Mouse (Mus musculus) heart, embryonic 14.5 days (tissue): Measurements from ENCODE around the gene Tmem107. TPM values are rescaled to one million over a fixed set of nuclear protein-coding genes. Genes with fewer than 3 reads are reported as not detected.

Experiments used
- ATAC-seq: fragments of 200-750 bp; cut with Nextera tagmentation; 2 replicates; pipeline ENCODE4 v1.8.0; 2017; ENCODE audit warnings: low read depth, moderate TSS enrichment; ENCODE audit not compliant: insufficient number of reproducible peaks, insufficient read depth, low FRiP score
- H3K27ac ChIP-seq, 2 experiments: fragments of 200-500 bp in 1 of 2; fragments of 300-500 bp in 1 of 2; sonication (generic) in 1 of 2; replicated peaks in 1 of 2; 2 replicates each; pipeline ENCODE4 v1.5.1; 2012 to 2014; ENCODE audit warnings: low read depth in 2 of 2, low read length in 2 of 2, control low read depth in 1 of 2, mild to moderate bottlenecking in 1 of 2, mixed read lengths in 1 of 2; ENCODE audit not compliant: control insufficient read depth in 1 of 2, insufficient read depth in 1 of 2
- H3K27me3 ChIP-seq: fragments of 300-500 bp; sonication (generic); 2 replicates; pipeline ENCODE4 v1.6.1; 2014; ENCODE audit warnings: mild to moderate bottlenecking, low read length, control low read depth; ENCODE audit not compliant: control insufficient read depth, insufficient read depth
- H3K36me3 ChIP-seq: fragments of 300-500 bp; sonication (generic); 2 replicates; pipeline ENCODE4 v1.6.1; 2014; ENCODE audit warnings: mild to moderate bottlenecking, control low read depth, low read length, mixed read lengths; ENCODE audit not compliant: control insufficient read depth, insufficient read depth
- H3K4me1 ChIP-seq, 2 experiments: fragments of 200-500 bp in 1 of 2; fragments of 300-500 bp in 1 of 2; sonication (generic) in 1 of 2; 2 replicates each; pipeline ENCODE4 v1.6.1; 2012 to 2014; ENCODE audit warnings: low read length in 2 of 2, control low read depth in 1 of 2, mixed read lengths in 1 of 2; ENCODE audit not compliant: control insufficient read depth in 2 of 2, insufficient read depth in 2 of 2
- H3K4me2 ChIP-seq: fragments of 300-500 bp; sonication (generic); 2 replicates; pipeline ENCODE4 v1.6.1; 2014; ENCODE audit warnings: mild to moderate bottlenecking, low read length
- H3K4me3 ChIP-seq, 2 experiments: fragments of 200-500 bp in 1 of 2; fragments of 300-500 bp in 1 of 2; sonication (generic) in 1 of 2; 2 replicates each; pipeline ENCODE4 v1.5.1; 2012 to 2014; ENCODE audit warnings: low read length in 2 of 2, mild to moderate bottlenecking in 2 of 2, control low read depth in 1 of 2, low read depth in 1 of 2, moderate library complexity in 1 of 2; ENCODE audit not compliant: control insufficient read depth in 1 of 2, insufficient read depth in 1 of 2
- H3K9ac ChIP-seq: fragments of 300-500 bp; sonication (generic); 2 replicates; pipeline ENCODE4 v1.6.1; 2014; ENCODE audit warnings: mild to moderate bottlenecking, low read length
- H3K9me3 ChIP-seq: fragments of 300-500 bp; sonication (generic); 2 replicates; pipeline ENCODE4 v1.6.1; 2016; ENCODE audit warnings: low read length, control low read depth; ENCODE audit not compliant: control insufficient read depth
- WGBS: fragments of 180-500 bp; shearing (Covaris S2); extraction: QIAGEN DNeasy Blood & Tissue Kit; methylation state at CpG from one replicate; pipeline ENCODE4 v1.1.7; 2014; 5-methylcytosine and 5-hydroxymethylcytosine counted together
- polyA plus RNA-seq: library from polyadenylated mRNA; unstranded; fragments of >200 nt; fragmentation: Nextera tagmentation; extraction: Ambion mirVana; gene quantifications from 2 replicates; pipeline ENCODE4 v1.2.1, GENCODE M21; 2014

Gene Tmem107
- polyA plus RNA-seq, 1 experiment from 2014 or later, result 33.5 TPM

DNA sequence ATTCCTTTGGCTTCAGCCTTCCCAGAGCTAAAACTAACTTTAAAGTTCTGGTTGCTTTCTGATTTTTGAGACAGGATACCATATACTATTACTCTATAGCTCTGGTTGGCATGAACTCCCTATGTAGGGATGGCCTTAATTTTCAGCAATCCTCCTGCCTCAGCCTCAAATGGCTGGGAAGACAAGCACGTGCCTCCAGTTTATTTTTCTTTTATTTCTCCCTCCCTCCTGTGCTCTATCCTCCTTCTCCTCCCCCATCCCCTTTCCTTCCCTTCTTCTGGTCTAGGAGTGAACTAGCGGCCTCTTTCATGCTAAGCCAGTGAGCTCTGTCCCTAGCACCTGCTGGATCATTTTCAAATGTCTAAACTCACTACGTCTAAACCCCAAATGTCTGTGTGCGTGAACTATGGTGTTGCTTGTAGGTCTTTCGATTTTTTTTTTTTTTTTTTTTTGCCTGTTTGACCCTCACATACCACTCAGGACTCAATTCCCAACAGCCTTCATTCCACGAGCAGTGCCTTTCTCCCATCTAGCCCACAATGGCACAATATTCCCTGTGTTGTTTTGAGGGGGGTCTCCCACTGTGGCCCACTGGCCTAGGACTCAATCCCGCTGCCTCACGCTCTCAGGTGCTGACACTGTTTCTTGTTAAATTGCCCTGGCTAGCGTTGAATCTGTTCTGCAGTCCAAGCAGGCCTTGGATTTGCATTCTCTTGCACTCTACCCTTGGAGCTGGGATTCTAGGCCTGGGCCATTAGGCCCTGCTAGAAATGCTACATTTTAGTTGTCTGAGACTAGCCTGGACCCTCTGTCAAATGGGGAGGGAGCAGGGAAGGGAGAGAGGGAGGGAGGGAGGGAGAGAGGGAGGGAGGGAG is 6.1 kb upstream of the Tmem107 start:
- WGBS, result 61% methylated on average over 9 of the region's 9 CpGs
- no peaks in the 10 kb centered on the region for H3K9me3 ChIP-seq

DNA sequence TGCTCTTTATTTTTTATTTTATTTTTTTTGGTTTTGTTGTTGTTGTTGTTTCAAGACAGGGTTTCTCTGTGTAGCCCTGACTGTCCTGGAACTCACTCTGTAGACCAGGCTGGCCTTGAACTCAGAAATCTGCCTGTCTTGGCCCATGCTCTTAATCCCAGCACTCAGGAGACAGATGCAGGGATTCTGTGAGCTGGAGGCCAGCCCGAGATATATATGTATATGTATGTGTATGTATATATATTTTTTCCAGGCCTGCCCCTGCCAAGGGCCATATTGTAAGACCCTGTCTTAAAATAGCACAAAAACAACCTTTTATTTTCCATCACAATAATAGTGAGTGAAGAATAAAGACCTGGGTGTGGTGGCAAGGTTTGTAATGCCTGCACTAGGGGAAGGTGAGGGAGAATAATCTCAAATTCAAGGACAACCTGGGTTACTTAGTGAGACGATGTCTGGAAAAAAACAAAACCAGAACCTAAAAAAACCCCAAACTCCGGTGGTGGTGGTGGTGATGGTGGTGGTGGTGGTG is 5.1 kb upstream of the Tmem107 start:
- 72% methylated on average over 3 of the region's 3 CpGs for WGBS
- no peak overlapping the region for H3K4me3 ChIP-seq

More for the DNA sequence above, 6.1 kb upstream of the Tmem107 start:
- no peaks in the 10 kb centered on the region for H3K27me3 ChIP-seq
- H3K4me2 ChIP-seq, result peak overlapping the region; percentile 84
- peak overlapping the region; percentile 83 to 86; a peak in 3 of 4 replicates for H3K27ac ChIP-seq
- peaks cover 20 to 34% of the 10 kb centered on the region in 2 experiments for H3K4me1 ChIP-seq
- ATAC-seq, result no peak
- no peaks in the 10 kb centered on the region for H3K36me3 ChIP-seq
- peak overlapping the region; percentile 81 for H3K9ac ChIP-seq
- H3K4me3 ChIP-seq, result peak overlapping the region; percentile 68 to 95

DNA sequence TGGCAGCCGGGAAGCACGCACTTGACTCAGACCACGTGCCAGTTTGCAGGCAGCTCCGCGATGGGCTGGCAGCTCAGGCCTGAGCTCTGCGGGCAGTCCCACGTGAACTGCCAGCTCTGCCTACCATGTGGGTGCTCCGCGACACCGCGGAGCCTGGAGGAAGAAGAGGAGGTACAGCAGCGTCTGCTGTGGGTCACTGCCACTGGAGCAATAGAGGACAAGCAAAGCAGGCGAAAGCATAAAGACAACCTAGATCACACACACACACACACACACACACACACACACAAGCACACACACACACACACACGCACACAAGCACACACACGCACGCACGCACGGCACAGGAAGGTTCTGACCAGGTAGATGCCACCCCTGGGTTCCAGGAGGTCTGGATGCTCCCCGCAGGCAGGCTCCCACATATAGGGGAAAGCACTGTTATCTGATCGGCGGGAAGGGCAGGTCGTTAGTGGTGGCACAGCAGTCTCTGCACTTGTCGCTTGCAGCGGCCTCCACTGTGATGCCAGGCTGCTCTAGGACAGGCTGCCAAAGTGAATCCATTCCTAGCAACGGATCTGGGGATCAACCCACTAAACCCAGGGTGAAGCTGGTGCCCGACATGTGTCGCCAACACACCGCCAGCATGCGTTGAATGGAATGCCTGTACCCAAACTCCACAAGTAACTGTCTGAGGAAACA is 4.3 kb upstream of the Tmem107 start:
- peak overlapping the region; percentile 82 for H3K4me2 ChIP-seq
- H3K27ac ChIP-seq, result peak overlapping the region in 1 of 2 experiments; percentile 80; a peak in 1 of 4 replicates
- no peak for ATAC-seq
- peaks cover 19 to 37% of the 10 kb centered on the region in 2 experiments for H3K4me1 ChIP-seq
- peak overlapping the region; percentile 71 for H3K9ac ChIP-seq
- no peaks in the 10 kb centered on the region for H3K27me3 ChIP-seq
- H3K36me3 ChIP-seq, result no peaks in the 10 kb centered on the region
- no peaks in the 10 kb centered on the region for H3K9me3 ChIP-seq
- WGBS, result 2% methylated on average over 29 of the region's 29 CpGs
- peak overlapping the region; percentile 29 to 39 for H3K4me3 ChIP-seq

More for the DNA sequence above, 5.1 kb upstream of the Tmem107 start:
- Histone ChIP-seq H3K27me3 (no peaks in the 10 kb centered on the region), H3K4me2 (peak overlapping the region; percentile 82), H3K9me3 (no peaks in the 10 kb centered on the region), H3K27ac (no peak overlapping the region), H3K9ac (no peak overlapping the region), H3K36me3 (no peaks in the 10 kb centered on the region), H3K4me1 (peaks cover 20 to 38% of the 10 kb centered on the region in 2 experiments)
- ATAC-seq, result no peak

DNA sequence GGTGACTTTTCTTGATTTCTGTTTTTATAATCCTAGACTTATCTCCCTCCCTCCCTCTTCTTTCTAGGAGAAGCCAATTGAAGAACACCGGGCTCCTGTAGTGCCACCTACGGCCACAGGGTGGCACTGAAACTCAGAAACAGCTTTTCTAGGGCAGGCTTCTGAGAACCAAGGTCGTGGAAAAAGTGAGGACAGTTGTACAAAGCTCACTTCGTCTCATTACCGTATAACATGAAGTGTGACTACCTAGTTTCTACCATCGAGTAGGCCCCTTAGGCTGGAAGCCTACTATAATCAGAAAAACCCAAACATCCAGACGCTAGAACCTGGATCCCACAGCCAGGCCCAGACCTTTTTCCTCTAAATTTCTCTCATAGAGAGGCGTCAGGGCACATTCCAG is 3.6 kb upstream of the Tmem107 start:
- WGBS, result 2% methylated on average over 8 of the region's 8 CpGs
- Histone ChIP-seq H3K9ac (peak overlapping the region; percentile 71), H3K4me1 (peaks cover 17 to 32% of the 10 kb centered on the region in 2 experiments), H3K9me3 (no peaks in the 10 kb centered on the region), H3K4me3 (peak overlapping the region in 1 of 2 experiments; percentile 39; a peak in 2 of 4 replicates), H3K27ac (peak overlapping the region; percentile 80 to 83), H3K27me3 (no peaks in the 10 kb centered on the region), H3K36me3 (no peaks in the 10 kb centered on the region), H3K4me2 (peak overlapping the region; percentile 82)
- no peak for ATAC-seq

DNA sequence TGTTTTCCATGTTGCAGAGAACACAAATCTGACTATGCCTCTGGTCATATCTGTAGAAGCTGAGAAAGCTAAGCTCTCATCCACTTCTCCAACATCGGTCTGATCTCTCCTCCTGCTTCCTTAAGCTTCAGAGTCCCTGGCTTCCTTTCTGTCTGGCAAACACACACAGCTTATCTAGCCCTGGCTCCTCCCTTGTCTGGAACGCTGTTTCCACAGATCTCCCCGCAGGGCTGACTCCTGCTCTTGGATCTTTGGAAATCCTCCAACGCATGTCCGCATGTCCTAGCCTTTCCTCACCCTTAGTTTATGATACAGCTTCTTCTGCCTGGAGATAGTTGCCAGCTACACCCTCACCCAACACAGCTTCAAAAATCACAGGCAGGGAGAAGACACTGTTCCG is 3.0 kb upstream of the Tmem107 start:
- peak overlapping the region; percentile 80 to 83 for H3K27ac ChIP-seq
- H3K4me3 ChIP-seq, result peak overlapping the region in 1 of 2 experiments; percentile 17; a peak in 1 of 4 replicates
- H3K9ac ChIP-seq, result peak overlapping the region; percentile 35
- peak overlapping the region; percentile 82 for H3K4me2 ChIP-seq
- H3K9me3 ChIP-seq, result no peaks in the 10 kb centered on the region
- peaks cover 17 to 36% of the 10 kb centered on the region in 2 experiments for H3K4me1 ChIP-seq
- WGBS, result 5% methylated on average over 6 of the region's 6 CpGs
- ATAC-seq, result no peak
- H3K27me3 ChIP-seq, result no peaks in the 10 kb centered on the region
- no peaks in the 10 kb centered on the region for H3K36me3 ChIP-seq

DNA sequence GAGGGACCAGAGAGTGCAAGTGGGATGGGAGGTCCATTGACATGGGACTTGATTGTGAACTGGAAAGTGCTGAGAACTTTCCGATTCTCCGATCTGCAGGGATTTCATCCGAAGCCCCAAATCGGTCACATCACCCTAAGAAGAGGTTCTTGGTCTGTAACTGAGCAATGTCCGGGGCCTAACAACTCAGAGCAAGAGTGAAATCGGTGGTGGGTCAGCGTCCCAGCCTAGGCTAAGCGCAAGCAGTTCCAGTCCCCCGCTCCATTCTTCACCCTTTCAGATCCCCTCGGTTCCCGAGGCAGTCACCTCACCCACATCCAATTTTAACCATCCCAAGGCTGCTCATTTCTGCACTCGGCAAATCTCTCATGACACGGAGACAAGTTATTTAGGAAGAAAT is 513 bp upstream of the Tmem107 start:
- Histone ChIP-seq H3K27me3 (no peaks in the 10 kb centered on the region), H3K36me3 (no peaks in the 10 kb centered on the region), H3K4me1 (peaks cover 17 to 32% of the 10 kb centered on the region in 2 experiments), H3K4me2 (peak overlapping the region; percentile 74), H3K9me3 (no peaks in the 10 kb centered on the region), H3K4me3 (peak overlapping the region; percentile 58 to 62), H3K27ac (peak overlapping the region; percentile 83 to 84), H3K9ac (peak overlapping the region; percentile 86)
- WGBS, result 1% methylated on average over 13 of the region's 13 CpGs
- no peak for ATAC-seq

DNA sequence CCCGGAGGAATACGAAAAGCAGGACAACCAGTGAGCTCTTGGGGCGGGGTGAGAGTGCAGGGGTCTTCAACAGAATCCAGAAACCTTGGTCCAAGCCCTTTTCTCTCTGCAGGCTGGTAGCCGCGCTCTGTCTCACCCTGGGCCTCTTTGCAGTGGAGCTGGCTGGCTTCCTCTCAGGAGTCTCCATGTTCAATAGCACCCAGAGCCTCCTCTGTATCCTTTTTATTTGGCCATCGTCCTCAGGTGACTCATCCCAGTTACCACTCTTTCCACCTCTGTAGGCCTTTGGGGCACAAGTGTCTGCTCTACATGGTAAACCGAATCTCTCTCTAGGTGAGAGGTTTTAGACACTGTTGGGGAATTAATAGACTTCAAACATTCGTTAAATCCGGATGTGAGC is 656 bp downstream of the Tmem107 start:
- WGBS, result 26% methylated on average over 9 of the region's 9 CpGs
- Histone ChIP-seq H3K27me3 (no peaks in the 10 kb centered on the region), H3K9ac (peak overlapping the region; percentile 86), H3K27ac (peak overlapping the region; percentile 4 to 84; a peak in 3 of 4 replicates), H3K36me3 (no peaks in the 10 kb centered on the region), H3K4me1 (peaks cover 15 to 32% of the 10 kb centered on the region in 2 experiments), H3K4me3 (peak overlapping the region; percentile 58 to 62), H3K9me3 (no peaks in the 10 kb centered on the region), H3K4me2 (peak overlapping the region; percentile 74)
- ATAC-seq, result no peak
